Mouse (Mus musculus) T-cell, adult 66 days (primary cell): ENCODE measurements around the gene Vmn2r58. TPM values are rescaled to one million over a fixed set of nuclear protein-coding genes. Genes with fewer than 3 reads are reported as not detected.

Experiments
- total RNA-seq, 2 experiments: library from RNA; stranded (reverse); gene quantifications; 3 replicates in 1 of 2; 4 replicates in 1 of 2; pipeline ENCODE4 v1.2.4; 2023

Vmn2r58 gene
- total RNA-seq, result not detected

DNA sequence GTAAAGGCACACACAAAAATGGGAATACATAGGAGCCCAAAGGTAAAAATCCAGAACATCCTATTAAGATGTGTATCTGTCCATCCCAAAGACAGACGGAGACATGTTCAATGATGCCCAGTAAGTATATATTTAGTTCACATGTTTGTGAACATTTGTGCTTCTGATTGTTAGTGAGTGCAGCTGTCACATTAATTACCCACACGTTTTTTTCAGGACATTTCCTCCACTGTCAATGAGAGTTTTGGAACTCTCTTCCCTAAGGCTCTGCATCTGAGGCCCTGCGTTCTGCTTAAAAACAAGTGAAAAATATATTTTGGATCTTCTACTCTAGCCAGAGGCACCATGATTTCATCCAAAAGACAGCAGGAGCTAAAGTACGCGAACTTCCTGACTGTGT is at the start of gene Vmn2r58:
Gene Vmn2r58, minus strand, starts transcription at position 101 of the 400 bp plus-strand sequence.

Other genes starting within 250 kb of the Vmn2r58 start
- gene Zfp788, start 239.5 kb downstream of the Vmn2r58 start, total RNA-seq, result 10 to 100 TPM; 24.1 to 28.8 TPM
- gene Vmn2r59, start 186.3 kb upstream of the Vmn2r58 start, total RNA-seq, result not detected
- gene Vmn2r60, start 235.1 kb upstream of the Vmn2r58 start, total RNA-seq, result under 1 TPM; 0.06 TPM